Mouse (Mus musculus): ENCODE measurements around the gene Olfr659. TPM values are rescaled to one million over a fixed set of nuclear protein-coding genes. Genes with fewer than 3 reads are reported as not detected.

Olfr659 gene
- total RNA-seq (2014; fragmentation: Nextera tagmentation) (not detected in 2 replicates), total RNA-seq (2017) (0.05 TPM in 1 of 2 replicates, not detected in the other), polyA plus RNA-seq (2012) (not detected in 2 replicates)

DNA sequence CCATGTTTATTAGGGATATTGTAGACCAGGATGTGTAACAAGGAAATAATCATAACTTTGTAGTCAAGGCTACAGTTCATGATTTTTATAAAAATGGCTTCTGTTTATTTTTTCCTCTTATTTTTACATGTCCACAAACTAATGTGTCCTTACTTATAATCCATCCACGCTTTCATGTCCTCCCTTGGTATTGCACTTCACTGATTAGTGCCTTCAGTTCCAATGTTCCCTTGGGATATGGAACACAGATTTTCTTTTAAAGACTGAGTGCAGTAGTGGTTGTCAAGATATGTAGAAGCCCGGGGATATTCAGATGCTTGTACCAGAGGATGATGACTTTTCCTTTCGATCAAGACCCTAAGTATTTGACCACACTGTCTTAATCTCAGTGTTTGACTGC is at the start of gene Olfr659:
TSS of gene Olfr659 (plus strand) at position 301 of the 400 bp plus-strand sequence.
- no peak for TF ChIP-seq GATA2 (IDR thresholded peaks at IDR 0.05; ENCODE audit: borderline replicate concordance, low read depth, low read length)
- no peak for TF ChIP-seq GATA1 (IDR thresholded peaks at IDR 0.05; ENCODE audit: borderline replicate concordance, low read length)
- no peak for TF ChIP-seq POLR2AphosphoS5 (IDR thresholded peaks at IDR 0.05; ENCODE audit: insufficient replicate concordance, low read depth, low read length)
- no peak for TF ChIP-seq CTCF (IDR thresholded peaks at IDR 0.05; ENCODE audit: low read depth, low read length)
- no peak for TF ChIP-seq TAL1 (conservative IDR thresholded peaks at IDR 0.05; ENCODE audit: low read depth, low read length)
- ATAC-seq (ENCODE audit: extremely low read depth, insufficient number of reproducible peaks, low FRiP score, poor library complexity, severe bottlenecking) (no peak), DNase-seq (ENCODE audit: low spot score) (no peak)
- H3K4me3 ChIP-seq (ENCODE audit: low read depth, low read length) = no peak within 1 kb of the TSS
- no peaks in the 10 kb centered on the region for H3K36me3 ChIP-seq (replicated peaks)
- no peaks in the 10 kb centered on the region for H3K9me3 ChIP-seq (replicated peaks)
- H3K27me3 ChIP-seq (ENCODE audit: insufficient read depth, low read length) = no peaks in the 10 kb centered on the region
- H3K4me1 ChIP-seq (ENCODE audit: insufficient read depth, low read depth, low read length) = no peaks in the 10 kb centered on the region

DNA sequence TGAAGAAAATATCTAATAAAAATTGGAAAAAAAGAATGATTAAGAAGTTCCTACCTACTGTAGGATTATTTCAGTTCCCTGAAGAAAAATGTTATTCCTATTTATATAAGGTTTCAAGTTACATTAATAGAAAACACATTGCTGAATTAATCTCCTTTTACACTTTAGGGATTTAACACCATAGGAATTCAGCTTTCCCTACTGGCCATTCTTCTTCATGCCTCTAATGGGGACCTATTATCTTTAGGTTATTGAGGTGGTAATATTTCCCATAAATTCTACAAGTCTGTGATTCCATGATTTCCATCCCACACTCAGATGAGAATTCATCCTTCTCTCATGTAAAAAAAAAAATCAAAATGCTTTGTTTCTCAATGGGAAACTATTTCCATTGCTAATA is 42.1 kb upstream of the Olfr659 start, which contains the start of gene Olfr657:
TSS of gene Olfr657 (plus strand) at position 301 of the 400 bp plus-strand sequence.
- Histone ChIP-seq H3K9me3 (replicated peaks) (no peaks in the 10 kb centered on the region), H3K4me1 (ENCODE audit: insufficient read depth, low read depth, low read length) (no peaks in the 10 kb centered on the region), H3K27me3 (ENCODE audit: insufficient read depth, low read length) (no peaks in the 10 kb centered on the region), H3K36me3 (replicated peaks) (no peaks in the 10 kb centered on the region), H3K4me3 (ENCODE audit: low read depth, low read length) (no peak within 1 kb of the TSS)
- TF ChIP-seq CTCF (IDR thresholded peaks at IDR 0.05; ENCODE audit: low read depth, low read length) (no peak), POLR2AphosphoS5 (IDR thresholded peaks at IDR 0.05; ENCODE audit: insufficient replicate concordance, low read depth, low read length) (no peak), GATA1 (IDR thresholded peaks at IDR 0.05; ENCODE audit: borderline replicate concordance, low read length) (no peak), TAL1 (conservative IDR thresholded peaks at IDR 0.05; ENCODE audit: low read depth, low read length) (no peak), GATA2 (IDR thresholded peaks at IDR 0.05; ENCODE audit: borderline replicate concordance, low read depth, low read length) (no peak)
- no peak for DNase-seq (ENCODE audit: low spot score)
- no peak for ATAC-seq (ENCODE audit: extremely low read depth, insufficient number of reproducible peaks, low FRiP score, poor library complexity, severe bottlenecking)

DNA sequence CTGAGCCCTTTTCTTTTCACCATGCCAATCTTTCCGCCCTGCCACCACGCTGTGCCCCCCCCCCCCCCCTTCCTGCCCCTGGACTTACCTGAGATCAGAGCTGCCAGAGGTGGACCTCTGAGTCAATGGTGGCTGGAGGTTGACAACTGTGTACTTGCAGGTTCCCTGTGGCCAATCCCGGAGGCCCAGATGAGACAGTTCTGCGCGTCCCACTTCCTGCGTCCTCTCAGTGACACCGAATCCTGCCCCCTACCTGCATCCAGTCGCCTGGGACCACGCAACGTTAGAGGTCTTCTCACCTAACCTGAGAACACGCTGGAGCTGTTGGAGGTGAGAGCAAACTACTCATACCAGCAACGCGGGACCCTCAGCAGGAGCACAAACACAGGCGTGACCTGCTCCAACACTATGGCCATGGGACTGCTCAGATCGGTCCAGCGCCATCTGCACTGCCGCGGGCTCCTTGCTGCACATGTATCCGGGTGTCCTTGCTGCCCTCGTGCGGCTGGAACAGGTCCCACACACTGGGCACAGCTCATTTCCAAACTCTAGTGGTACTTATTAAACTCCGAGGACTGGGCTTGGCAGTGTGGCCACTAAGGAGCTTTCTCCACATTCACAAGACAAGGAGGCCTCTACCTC is 19.6 kb upstream of the Olfr659 start, which contains the start of gene Olfr658:
TSS of gene Olfr658 (minus strand) at position 465 of the 642 bp plus-strand sequence.
- 0 out of 2 replicates have a peak, but pooled peaks cover 3% of the 10 kb centered on the region for H3K9me3 ChIP-seq (replicated peaks)
- H3K36me3 ChIP-seq (replicated peaks) = no peaks in the 10 kb centered on the region
- TF ChIP-seq GATA2 (IDR thresholded peaks at IDR 0.05; ENCODE audit: borderline replicate concordance, low read depth, low read length) (no peak), CTCF (IDR thresholded peaks at IDR 0.05; ENCODE audit: low read depth, low read length) (no peak), GATA1 (IDR thresholded peaks at IDR 0.05; ENCODE audit: borderline replicate concordance, low read length) (no peak), TAL1 (conservative IDR thresholded peaks at IDR 0.05; ENCODE audit: low read depth, low read length) (no peak), POLR2AphosphoS5 (IDR thresholded peaks at IDR 0.05; ENCODE audit: insufficient replicate concordance, low read depth, low read length) (no peak)
- no peaks in the 10 kb centered on the region for H3K4me1 ChIP-seq (ENCODE audit: insufficient read depth, low read depth, low read length)
- no peak for ATAC-seq (ENCODE audit: extremely low read depth, insufficient number of reproducible peaks, low FRiP score, poor library complexity, severe bottlenecking)
- H3K27me3 ChIP-seq (ENCODE audit: insufficient read depth, low read length) = no peaks in the 10 kb centered on the region; the same call in 1 of the 2 replicates
- no peak for DNase-seq (ENCODE audit: low spot score)
- no peak within 1 kb of the TSS for H3K4me3 ChIP-seq (ENCODE audit: low read depth, low read length)

DNA sequence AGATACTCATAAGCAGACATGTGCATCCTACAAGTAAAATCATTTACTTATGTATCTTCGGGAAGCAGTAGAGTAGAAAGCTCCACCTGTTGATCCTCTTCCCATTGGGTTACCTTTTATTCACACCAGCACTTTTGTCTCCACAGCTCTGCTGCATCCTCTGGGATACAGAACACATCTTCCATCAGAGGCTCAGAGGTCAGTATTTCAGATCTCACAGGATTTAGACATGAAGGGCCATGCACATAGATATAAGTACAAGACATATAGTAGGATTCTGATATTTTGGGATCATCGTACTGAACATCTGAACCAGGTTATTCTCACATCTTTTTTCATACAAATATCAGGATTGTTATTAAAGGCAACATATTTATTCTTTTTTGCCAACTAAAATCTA is 19.6 kb downstream of the Olfr659 start, which contains the start of gene Olfr661:
TSS of gene Olfr661 (plus strand) at position 301 of the 400 bp plus-strand sequence.
- no peaks in the 10 kb centered on the region for H3K4me1 ChIP-seq (ENCODE audit: insufficient read depth, low read depth, low read length)
- H3K36me3 ChIP-seq (replicated peaks) = no peaks in the 10 kb centered on the region
- DNase-seq (ENCODE audit: low spot score) (no peak), ATAC-seq (ENCODE audit: extremely low read depth, insufficient number of reproducible peaks, low FRiP score, poor library complexity, severe bottlenecking) (no peak)
- H3K27me3 ChIP-seq (ENCODE audit: insufficient read depth, low read length) = no peaks in the 10 kb centered on the region
- no peak within 1 kb of the TSS for H3K4me3 ChIP-seq (ENCODE audit: low read depth, low read length)
- no peaks in the 10 kb centered on the region for H3K9me3 ChIP-seq (replicated peaks)
- TF ChIP-seq TAL1 (conservative IDR thresholded peaks at IDR 0.05; ENCODE audit: low read depth, low read length) = no peak
- TF ChIP-seq CTCF (IDR thresholded peaks at IDR 0.05; ENCODE audit: low read depth, low read length) = no peak
- TF ChIP-seq GATA1 (IDR thresholded peaks at IDR 0.05; ENCODE audit: borderline replicate concordance, low read length) = no peak
- no peak for TF ChIP-seq POLR2AphosphoS5 (IDR thresholded peaks at IDR 0.05; ENCODE audit: insufficient replicate concordance, low read depth, low read length)
- TF ChIP-seq GATA2 (IDR thresholded peaks at IDR 0.05; ENCODE audit: borderline replicate concordance, low read depth, low read length) = no peak

Other genes starting within 250 kb of the Olfr659 start
- 0.87 TPM in 1 of 2 replicates, not detected in the other for gene Trim30a, start 201.6 kb upstream of the Olfr659 start, total RNA-seq (2014; fragmentation: Nextera tagmentation)
- gene Trim30a, start 201.6 kb upstream of the Olfr659 start, total RNA-seq (2017) = 0.58 and 0.60 TPM in 2 replicates
- 0.02 TPM in 2 replicates for gene Trim30a, start 201.6 kb upstream of the Olfr659 start, polyA plus RNA-seq (2012)
- gene Trim30d, start 158.9 kb upstream of the Olfr659 start, total RNA-seq (2014; fragmentation: Nextera tagmentation) = not detected in 2 replicates
- 0.11 TPM in 1 of 2 replicates, not detected in the other for gene Trim30d, start 158.9 kb upstream of the Olfr659 start, total RNA-seq (2017)
- not detected in 2 replicates for gene Trim30d, start 158.9 kb upstream of the Olfr659 start, polyA plus RNA-seq (2012)
- not detected in 2 replicates for gene Olfr651, start 116.6 kb upstream of the Olfr659 start, total RNA-seq (2014; fragmentation: Nextera tagmentation)
- 0.12 TPM in 1 of 2 replicates, not detected in the other for gene Olfr651, start 116.6 kb upstream of the Olfr659 start, total RNA-seq (2017)
- gene Olfr651, start 116.6 kb upstream of the Olfr659 start, polyA plus RNA-seq (2012) = not detected in 2 replicates
- gene Olfr652, start 105.9 kb upstream of the Olfr659 start, total RNA-seq (2014; fragmentation: Nextera tagmentation) = not detected in 2 replicates
- 0.22 and 0.29 TPM in 2 replicates for gene Olfr652, start 105.9 kb upstream of the Olfr659 start, total RNA-seq (2017)
- gene Olfr652, start 105.9 kb upstream of the Olfr659 start, polyA plus RNA-seq (2012) = not detected in 2 replicates
- not detected in 2 replicates for gene Olfr653, start 89.4 kb upstream of the Olfr659 start, total RNA-seq (2014; fragmentation: Nextera tagmentation)
- 0.05 and 0.12 TPM in 2 replicates for gene Olfr653, start 89.4 kb upstream of the Olfr659 start, total RNA-seq (2017)
- not detected in 2 replicates for gene Olfr653, start 89.4 kb upstream of the Olfr659 start, polyA plus RNA-seq (2012)
- gene Olfr654, start 79.7 kb upstream of the Olfr659 start, total RNA-seq (2014; fragmentation: Nextera tagmentation) = not detected in 2 replicates
- gene Olfr654, start 79.7 kb upstream of the Olfr659 start, total RNA-seq (2017) = 0.06 and 0.27 TPM in 2 replicates
- gene Olfr654, start 79.7 kb upstream of the Olfr659 start, polyA plus RNA-seq (2012) = not detected in 2 replicates
- not detected in 2 replicates for gene Olfr655, start 65.0 kb upstream of the Olfr659 start, total RNA-seq (2014; fragmentation: Nextera tagmentation)
- gene Olfr655, start 65.0 kb upstream of the Olfr659 start, total RNA-seq (2017) = 0.33 and 0.46 TPM in 2 replicates
- gene Olfr655, start 65.0 kb upstream of the Olfr659 start, polyA plus RNA-seq (2012) = not detected in 2 replicates
- gene Olfr656, start 52.8 kb upstream of the Olfr659 start, total RNA-seq (2014; fragmentation: Nextera tagmentation) = not detected in 2 replicates
- gene Olfr656, start 52.8 kb upstream of the Olfr659 start, total RNA-seq (2017) = 0.05 and 0.06 TPM in 2 replicates
- gene Olfr656, start 52.8 kb upstream of the Olfr659 start, polyA plus RNA-seq (2012) = not detected in 2 replicates
- gene Olfr657, start 42.0 kb upstream of the Olfr659 start, total RNA-seq (2014; fragmentation: Nextera tagmentation) = not detected in 2 replicates
- 0.06 TPM in 1 of 2 replicates, not detected in the other for gene Olfr657, start 42.0 kb upstream of the Olfr659 start, total RNA-seq (2017)
- gene Olfr657, start 42.0 kb upstream of the Olfr659 start, polyA plus RNA-seq (2012) = not detected in 2 replicates
- not detected in 2 replicates for gene Olfr658, start 19.4 kb upstream of the Olfr659 start, total RNA-seq (2014; fragmentation: Nextera tagmentation)
- gene Olfr658, start 19.4 kb upstream of the Olfr659 start, total RNA-seq (2017) = 0.16 TPM in 1 of 2 replicates, not detected in the other
- not detected in 2 replicates for gene Olfr658, start 19.4 kb upstream of the Olfr659 start, polyA plus RNA-seq (2012)
- gene Olfr661, start 19.7 kb downstream of the Olfr659 start, total RNA-seq (2014; fragmentation: Nextera tagmentation) = not detected in 2 replicates
- gene Olfr661, start 19.7 kb downstream of the Olfr659 start, total RNA-seq (2017) = 0.11 and 0.12 TPM in 2 replicates
- not detected in 2 replicates for gene Olfr661, start 19.7 kb downstream of the Olfr659 start, polyA plus RNA-seq (2012)
- not detected in 2 replicates for gene Usp17le, start 110.7 kb downstream of the Olfr659 start, total RNA-seq (2014; fragmentation: Nextera tagmentation)
- 0.12 and 0.16 TPM in 2 replicates for gene Usp17le, start 110.7 kb downstream of the Olfr659 start, total RNA-seq (2017)
- not detected in 2 replicates for gene Usp17le, start 110.7 kb downstream of the Olfr659 start, polyA plus RNA-seq (2012)
- gene Usp17lb, start 175.8 kb downstream of the Olfr659 start, total RNA-seq (2014; fragmentation: Nextera tagmentation) = not detected in 2 replicates
- 0.11 TPM in 1 of 2 replicates, not detected in the other for gene Usp17lb, start 175.8 kb downstream of the Olfr659 start, total RNA-seq (2017)
- not detected in 2 replicates for gene Usp17lb, start 175.8 kb downstream of the Olfr659 start, polyA plus RNA-seq (2012)
- gene Usp17la, start 190.3 kb downstream of the Olfr659 start, total RNA-seq (2014; fragmentation: Nextera tagmentation) = not detected in 2 replicates
- gene Usp17la, start 190.3 kb downstream of the Olfr659 start, total RNA-seq (2017) = not detected in 2 replicates
- not detected in 2 replicates for gene Usp17la, start 190.3 kb downstream of the Olfr659 start, polyA plus RNA-seq (2012)
- gene Olfr665, start 211.3 kb downstream of the Olfr659 start, total RNA-seq (2014; fragmentation: Nextera tagmentation) = not detected in 2 replicates
- 0.05 and 0.17 TPM in 2 replicates for gene Olfr665, start 211.3 kb downstream of the Olfr659 start, total RNA-seq (2017)
- not detected in 2 replicates for gene Olfr665, start 211.3 kb downstream of the Olfr659 start, polyA plus RNA-seq (2012)
- not detected in 2 replicates for gene Olfr666, start 229.2 kb downstream of the Olfr659 start, total RNA-seq (2014; fragmentation: Nextera tagmentation)
- gene Olfr666, start 229.2 kb downstream of the Olfr659 start, total RNA-seq (2017) = not detected in 2 replicates
- gene Olfr666, start 229.2 kb downstream of the Olfr659 start, polyA plus RNA-seq (2012) = not detected in 2 replicates

Measured in G1E (cell line).